Mouse (Mus musculus) megakaryocyte, embryonic 14.5 days (primary cell): Measurements from ENCODE around the gene Pdss2. TPM values are rescaled to one million over a fixed set of nuclear protein-coding genes. Genes with fewer than 3 reads are reported as not detected.
A peak's percentile ranks its signal among the peaks of the same experiment; 100 is the strongest.

Source experiments
- H3K27me3 ChIP-seq: replicated peaks from 2 replicates; pipeline ENCODE3; 2012; ENCODE audit warnings: inconsistent platforms
- H3K36me3 ChIP-seq: replicated peaks from 2 replicates; pipeline ENCODE3; 2012; ENCODE audit warnings: low read length, inconsistent platforms, mixed read lengths
- H3K4me1 ChIP-seq: 2 replicates; pipeline ENCODE4 v1.6.1; 2012; ENCODE audit warnings: inconsistent platforms
- H3K4me3 ChIP-seq: replicated peaks from 2 replicates; pipeline ENCODE3; 2012; ENCODE audit warnings: moderate library complexity, mild to moderate bottlenecking, inconsistent platforms
- H3K9me3 ChIP-seq: 2 replicates; pipeline ENCODE4 v1.6.1; 2012; ENCODE audit warnings: inconsistent platforms
- FLI1 ChIP-seq: IDR thresholded peaks from 2 replicates; pipeline ENCODE4 v1.6.1; 2012; ENCODE audit warnings: low read length, inconsistent platforms, mixed read lengths
- GATA1 ChIP-seq: IDR thresholded peaks from 3 replicates; pipeline ENCODE4 v1.6.1; 2012; ENCODE audit warnings: mixed read lengths, low read length, inconsistent platforms, borderline replicate concordance
- polyA plus RNA-seq: library from polyadenylated mRNA; stranded (reverse); fragments of >175 nt; gene quantifications from 2 replicates; pipeline ENCODE4 v1.2.3, GENCODE M21; 2012; ENCODE audit warnings: low replicate concordance; ENCODE audit not compliant: insufficient read depth

The Pdss2 gene
- polyA plus RNA-seq, 1 experiment: 3.9 TPM

DNA sequence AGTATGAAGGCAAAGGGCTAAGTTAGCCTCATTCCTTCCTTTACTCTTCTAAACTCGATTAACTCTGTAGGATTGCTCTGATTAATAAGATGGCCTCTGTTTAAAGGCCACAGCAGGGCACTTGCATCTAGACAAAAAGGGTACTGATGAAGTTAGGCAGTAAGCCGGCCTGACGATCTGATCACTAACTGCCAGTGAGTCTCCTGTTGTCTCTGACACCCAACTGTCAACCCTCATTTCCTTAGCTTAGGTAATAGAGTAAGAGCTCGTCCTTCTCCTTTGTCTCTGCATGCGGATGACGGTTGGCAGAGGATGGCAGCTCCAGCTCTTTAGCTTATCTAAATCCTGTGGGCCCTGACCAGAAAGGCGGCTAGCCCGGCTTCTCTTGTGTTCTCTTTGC lies 102.1 kb downstream of the Pdss2 start:
- Histone ChIP-seq H3K4me1 (peaks cover 21% of the 10 kb centered on the region), H3K9me3 (peaks cover 6% of the 10 kb centered on the region; the same call in 1 of the 2 replicates), H3K4me3 (no peak overlapping the region), H3K27me3 (no peaks in the 10 kb centered on the region), H3K36me3 (peaks cover 7% of the 10 kb centered on the region)
- TF ChIP-seq FLI1 (no peak), GATA1 (no peak)

DNA sequence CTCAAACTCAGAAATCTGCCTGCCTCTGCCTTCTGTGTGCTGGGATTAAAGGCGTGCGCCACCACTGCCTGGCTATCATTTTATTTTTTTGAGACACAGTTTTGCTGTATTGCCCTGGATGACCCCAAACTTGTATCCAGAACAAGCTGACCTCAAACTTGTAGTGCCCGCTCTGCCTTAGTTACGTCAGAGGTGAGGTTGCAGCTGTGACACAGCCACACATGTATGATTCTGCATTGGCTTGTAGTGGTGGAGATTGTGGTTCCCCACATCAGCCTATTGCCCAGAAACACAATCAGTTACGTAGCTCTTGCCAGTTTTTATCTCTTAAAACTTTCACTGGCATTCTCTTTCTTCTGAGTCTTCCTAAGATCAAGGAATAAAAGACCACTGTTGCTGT lies 108.5 kb downstream of the Pdss2 start:
- Histone ChIP-seq H3K4me3 (peak overlapping the region; percentile 19), H3K9me3 (peaks cover 6% of the 10 kb centered on the region; the same call in 1 of the 2 replicates), H3K27me3 (no peaks in the 10 kb centered on the region), H3K4me1 (peaks cover 39% of the 10 kb centered on the region), H3K36me3 (peaks cover 7% of the 10 kb centered on the region)
- TF ChIP-seq GATA1 (no peak), FLI1 (no peak)

DNA sequence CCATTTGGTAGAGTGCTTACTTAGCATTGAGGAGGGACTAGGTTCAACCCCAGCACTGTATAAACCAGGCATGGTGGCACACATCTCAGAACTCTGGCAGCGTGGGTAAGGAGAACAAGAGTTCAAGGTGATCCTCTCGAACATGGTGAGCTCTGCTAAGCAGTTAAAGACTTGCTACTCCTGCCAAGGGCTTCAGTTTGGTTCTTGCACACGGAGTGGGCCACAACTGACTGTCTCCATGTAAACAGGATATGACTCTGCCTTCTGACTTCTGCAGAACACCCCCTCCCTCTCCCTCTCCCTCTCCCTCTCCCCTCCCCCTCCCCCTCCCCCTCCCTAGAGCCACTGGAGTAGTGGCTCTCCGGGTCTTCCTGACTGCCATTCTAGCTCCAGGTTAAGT lies 109.4 kb downstream of the Pdss2 start:
- no peak for TF ChIP-seq GATA1
- TF ChIP-seq FLI1: no peak

DNA sequence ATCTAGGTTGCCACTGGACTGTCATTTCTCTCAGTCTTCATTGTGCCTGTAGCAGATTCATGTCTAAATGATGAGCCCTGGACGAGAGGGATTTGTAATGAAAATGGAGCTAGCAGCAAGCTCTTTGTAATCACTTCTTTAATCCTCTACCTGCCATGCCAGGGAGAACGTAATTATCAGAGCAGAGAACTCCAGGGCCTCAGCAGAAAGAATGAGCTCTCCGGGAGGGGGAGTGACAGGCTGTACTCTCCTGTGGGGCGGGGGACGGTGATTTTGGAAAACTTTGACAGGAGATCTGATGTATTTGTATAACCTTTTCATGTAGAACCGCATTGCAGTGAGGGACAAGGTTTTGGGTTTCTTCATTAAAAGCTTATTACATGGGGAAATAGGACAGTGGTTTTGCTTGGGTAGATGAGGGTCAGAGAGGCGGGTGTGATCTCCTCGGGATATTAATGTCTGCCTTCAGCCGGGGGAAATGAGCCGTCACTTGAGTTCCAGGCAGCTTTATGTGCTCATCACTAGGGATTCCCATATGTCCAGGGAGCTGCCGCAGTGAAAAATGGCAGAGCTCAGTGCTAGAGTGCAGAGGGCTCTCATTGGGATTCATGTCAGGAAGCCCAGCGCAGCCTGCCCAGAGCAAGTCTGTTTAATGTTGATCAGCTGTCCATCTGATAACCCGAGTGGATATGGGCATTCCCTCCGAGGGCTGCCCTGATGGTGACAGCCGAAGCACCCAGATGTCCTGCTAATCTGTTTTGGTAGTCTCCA lies 110.8 kb downstream of the Pdss2 start:
- H3K4me3 ChIP-seq: no peak overlapping the region
- peaks cover 4% of the 10 kb centered on the region for H3K36me3 ChIP-seq
- no peaks in the 10 kb centered on the region for H3K27me3 ChIP-seq
- TF ChIP-seq GATA1 (no peak), FLI1 (no peak)
- H3K9me3 ChIP-seq: peaks cover 4% of the 10 kb centered on the region; the same call in 1 of the 2 replicates
- peaks cover 45% of the 10 kb centered on the region for H3K4me1 ChIP-seq

More for the DNA sequence above, 109.4 kb downstream of the Pdss2 start:
- peaks cover 39% of the 10 kb centered on the region for H3K4me1 ChIP-seq
- H3K9me3 ChIP-seq: peaks cover 6% of the 10 kb centered on the region; the same call in 1 of the 2 replicates
- H3K4me3 ChIP-seq: peak overlapping the region; percentile 75
- no peaks in the 10 kb centered on the region for H3K27me3 ChIP-seq
- peaks cover 7% of the 10 kb centered on the region for H3K36me3 ChIP-seq

DNA sequence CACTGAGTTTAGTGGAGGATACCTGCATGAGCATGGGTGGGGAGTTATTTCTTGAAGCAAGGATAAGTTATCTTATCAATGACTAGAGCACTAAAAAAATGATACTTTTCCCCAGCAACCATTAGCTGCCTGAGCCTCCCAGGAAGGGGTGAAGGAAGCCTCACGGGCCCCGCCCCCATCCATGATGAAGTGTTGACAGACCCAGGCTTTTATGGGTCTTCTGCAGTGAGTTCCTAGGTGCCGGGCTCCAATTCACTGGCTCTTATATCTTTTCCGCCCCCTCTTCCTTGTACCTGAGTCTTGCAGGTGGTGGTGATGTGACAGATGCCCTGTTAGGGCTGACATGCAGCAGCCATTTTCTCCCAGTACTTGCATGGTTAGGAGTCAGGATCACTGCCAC lies 114.6 kb downstream of the Pdss2 start:
- peak overlapping the region; percentile 0 for H3K4me3 ChIP-seq
- peaks cover 30% of the 10 kb centered on the region for H3K4me1 ChIP-seq
- H3K27me3 ChIP-seq: no peaks in the 10 kb centered on the region
- no peak for TF ChIP-seq FLI1
- no peak for TF ChIP-seq GATA1
- no peaks in the 10 kb centered on the region for H3K36me3 ChIP-seq
- no peaks in the 10 kb centered on the region for H3K9me3 ChIP-seq

DNA sequence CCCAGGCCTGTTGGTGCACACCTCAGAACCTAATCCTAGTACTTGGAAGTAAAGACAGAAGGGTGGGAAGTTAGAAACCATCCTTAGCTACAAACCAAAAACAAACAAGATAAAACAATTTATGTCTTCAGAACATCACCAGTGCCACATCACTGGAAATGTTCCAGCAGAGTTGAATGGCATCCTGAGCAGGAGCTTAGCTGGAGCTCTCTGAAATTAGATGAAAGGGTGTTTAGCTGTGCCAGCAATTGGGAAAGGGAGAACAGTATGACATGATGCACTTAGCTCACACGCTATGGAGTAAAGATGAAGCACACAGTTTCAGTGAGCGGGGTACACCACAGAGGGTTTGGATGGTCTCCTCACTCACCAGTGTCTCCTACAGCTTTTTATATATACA lies 115.8 kb downstream of the Pdss2 start:
- TF ChIP-seq GATA1 (no peak), FLI1 (no peak)
- Histone ChIP-seq H3K4me3 (no peak overlapping the region), H3K27me3 (no peaks in the 10 kb centered on the region)

DNA sequence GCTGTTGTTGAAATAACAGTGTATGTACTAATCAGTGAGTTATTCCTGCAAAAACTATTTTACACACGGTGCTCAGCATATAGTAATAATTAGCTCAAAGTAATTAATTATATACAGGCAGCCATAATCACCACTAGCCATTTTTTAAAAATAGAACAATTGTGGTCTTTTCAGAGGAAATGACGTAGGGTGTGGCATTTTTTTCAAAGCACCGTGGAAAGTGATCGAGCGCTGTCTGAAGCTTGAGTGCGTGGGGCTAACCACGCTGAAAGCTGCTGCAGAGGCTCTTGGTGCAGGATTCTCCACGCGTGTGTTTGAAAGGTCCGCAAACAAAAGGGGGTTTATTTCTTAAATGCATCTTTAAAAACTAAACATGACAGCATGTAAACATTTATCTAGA lies 118.5 kb downstream of the Pdss2 start:
- no peaks in the 10 kb centered on the region for H3K27me3 ChIP-seq
- peaks cover 3% of the 10 kb centered on the region for H3K36me3 ChIP-seq
- H3K4me1 ChIP-seq: peaks cover 24% of the 10 kb centered on the region
- H3K9me3 ChIP-seq: 0 out of 2 replicates have a peak, but pooled peaks cover 2% of the 10 kb centered on the region
- H3K4me3 ChIP-seq: no peak overlapping the region
- TF ChIP-seq GATA1 (no peak), FLI1 (no peak)

More for the DNA sequence above, 115.8 kb downstream of the Pdss2 start:
- H3K36me3 ChIP-seq: peaks cover 3% of the 10 kb centered on the region
- 0 out of 2 replicates have a peak, but pooled peaks cover 2% of the 10 kb centered on the region for H3K9me3 ChIP-seq
- peaks cover 23% of the 10 kb centered on the region for H3K4me1 ChIP-seq

DNA sequence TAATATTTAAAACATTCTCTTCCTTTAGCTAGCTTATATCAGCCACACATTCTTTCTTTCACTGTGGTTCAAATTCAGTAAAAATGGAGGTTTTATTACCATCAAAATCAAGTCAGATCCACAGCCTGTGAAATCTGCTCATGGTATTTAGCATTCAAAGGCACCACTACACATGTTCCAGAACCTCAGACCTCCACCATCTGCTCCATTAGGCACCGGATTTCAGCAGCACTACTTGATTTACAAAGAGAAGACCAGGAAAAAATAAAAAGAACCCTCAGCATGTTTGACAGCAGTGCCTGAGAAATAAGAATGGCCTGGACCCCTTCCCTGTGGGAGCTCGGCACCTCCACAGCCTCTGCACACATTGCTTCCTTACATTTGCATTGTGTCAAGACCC lies 128.4 kb downstream of the Pdss2 start:
- peaks cover 4% of the 10 kb centered on the region; the same call in 1 of the 2 replicates for H3K4me1 ChIP-seq
- H3K4me3 ChIP-seq: no peak overlapping the region
- peaks cover 35% of the 10 kb centered on the region for H3K36me3 ChIP-seq
- H3K27me3 ChIP-seq: no peaks in the 10 kb centered on the region
- no peak for TF ChIP-seq GATA1
- TF ChIP-seq FLI1: no peak
- H3K9me3 ChIP-seq: 0 out of 2 replicates have a peak, but pooled peaks cover 4% of the 10 kb centered on the region

DNA sequence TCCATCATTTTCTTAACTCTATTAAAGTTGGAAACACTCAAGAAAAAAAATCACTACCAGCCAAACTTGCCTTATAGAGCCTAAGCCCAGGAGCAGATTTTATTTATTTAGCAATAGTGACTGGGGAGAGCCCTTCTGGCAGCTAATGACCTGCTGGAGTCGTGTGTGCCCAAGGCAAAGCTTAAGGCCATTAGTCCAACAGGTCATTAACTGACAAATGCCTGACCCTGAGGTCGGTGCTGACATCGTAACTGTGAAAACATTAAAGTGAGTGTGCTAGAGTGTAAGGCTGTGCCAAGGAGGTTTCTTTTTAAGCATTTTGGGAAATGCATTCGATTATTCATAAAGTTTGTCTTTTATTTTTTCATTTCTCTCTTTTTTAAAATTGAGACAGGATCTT lies 136.6 kb downstream of the Pdss2 start:
- Histone ChIP-seq H3K4me3 (no peak overlapping the region), H3K4me1 (no peaks in the 10 kb centered on the region), H3K9me3 (peaks cover 17% of the 10 kb centered on the region), H3K36me3 (peaks cover 20% of the 10 kb centered on the region), H3K27me3 (no peaks in the 10 kb centered on the region)
- TF ChIP-seq FLI1 (no peak), GATA1 (no peak)

DNA sequence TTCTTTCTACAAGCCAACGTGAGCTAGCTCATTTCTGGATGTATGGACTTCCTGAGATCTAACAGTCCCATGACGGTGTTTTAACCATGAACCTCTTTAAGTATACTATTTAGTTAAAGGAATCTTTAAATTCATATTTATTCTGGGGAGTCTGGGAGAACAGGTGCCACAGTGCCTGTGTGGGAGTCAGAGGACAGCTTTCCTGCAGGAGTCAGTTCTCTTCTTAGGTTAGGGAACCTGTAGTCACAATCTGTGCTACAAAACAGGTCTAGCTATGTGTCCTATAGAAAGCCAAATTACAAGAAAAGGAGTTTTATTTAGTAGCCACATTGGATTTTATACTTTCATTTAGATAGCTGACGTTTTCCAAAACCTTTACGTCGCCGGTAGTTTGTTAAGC lies 141.7 kb downstream of the Pdss2 start:
- H3K4me3 ChIP-seq: no peak overlapping the region
- peaks cover 6% of the 10 kb centered on the region for H3K36me3 ChIP-seq
- TF ChIP-seq FLI1 (no peak), GATA1 (no peak)

DNA sequence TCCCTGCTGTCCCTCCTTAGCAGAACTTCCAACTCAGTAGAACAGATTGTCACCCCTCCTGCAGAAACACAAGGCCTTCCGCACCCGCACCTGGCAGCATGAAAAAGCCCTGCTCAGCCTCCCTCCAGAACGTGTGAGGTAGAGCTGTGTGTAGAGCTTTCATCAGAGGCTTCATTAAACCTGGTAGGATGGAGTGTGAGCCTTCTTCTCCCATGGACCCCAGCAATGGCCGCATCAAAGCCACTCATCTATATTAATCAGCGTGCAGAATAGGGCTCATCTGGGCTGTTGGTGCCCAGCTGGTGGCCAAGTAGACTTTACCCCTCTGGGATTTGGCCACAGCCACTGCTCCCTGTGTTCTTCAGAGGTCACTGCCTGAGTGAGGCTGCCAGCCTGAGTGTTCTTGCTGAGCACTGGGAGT lies 142.2 kb downstream of the Pdss2 start:
- Histone ChIP-seq H3K36me3 (peaks cover 8% of the 10 kb centered on the region), H3K27me3 (no peaks in the 10 kb centered on the region), H3K4me1 (peaks cover 4% of the 10 kb centered on the region; the same call in 1 of the 2 replicates), H3K9me3 (peaks cover 14% of the 10 kb centered on the region), H3K4me3 (no peak overlapping the region)
- no peak for TF ChIP-seq FLI1
- no peak for TF ChIP-seq GATA1

More for the DNA sequence above, 141.7 kb downstream of the Pdss2 start:
- H3K27me3 ChIP-seq: no peaks in the 10 kb centered on the region
- peaks cover 14% of the 10 kb centered on the region for H3K9me3 ChIP-seq
- peaks cover 4% of the 10 kb centered on the region; the same call in 1 of the 2 replicates for H3K4me1 ChIP-seq
